Mouse (Mus musculus): Measurements from ENCODE around the gene Cnot10. TPM values are rescaled to one million over a fixed set of nuclear protein-coding genes. Genes with fewer than 3 reads are reported as not detected.

The Cnot10 gene
- total RNA-seq (2021) = 33.9 and 36.5 TPM in 2 replicates
- long read RNA-seq, experiment 1, transcript Cnot10-201 (20 exons, 2,853 nt) = major isoform, 28 of 45 reads
- long read RNA-seq, experiment 1, partial matches to known transcripts = 4 of 45 reads
- long read RNA-seq, experiment 1, other reads (novel, unspliced or antisense) = 12 of 45 reads
- long read RNA-seq, experiment 2, transcript Cnot10-201 (20 exons, 2,853 nt) = major isoform, 13 of 26 reads
- long read RNA-seq, experiment 2, partial matches to known transcripts = 1 of 26 reads
- long read RNA-seq, experiment 2, other reads (novel, unspliced or antisense) = 12 of 26 reads

- peak; percentile 99 for DNase-seq
These were observed at the start of gene Cnot10 for GRCm38 (mm10) chr9:114639839-114640646. Gene Cnot10, minus strand, starts transcription at chr9:114640184.

- DNase-seq = peak; percentile 74
These were observed 49.0 kb upstream of the Cnot10 start for GRCm38 (mm10) chr9:114688953-114689407.

GRCm38 (mm10) chr9:114688252-114688952 lies 48.4 kb upstream of the Cnot10 start, which contains the start of gene Dync1li1:
Gene Dync1li1, plus strand, starts transcription at chr9:114688790.
- DNase-seq = peak; percentile 100

GRCm38 (mm10) chr9:114687639-114688038 lies 47.7 kb upstream of the Cnot10 start:
- no peak for DNase-seq

- no peak for DNase-seq
These were observed 46.3 kb upstream of the Cnot10 start for GRCm38 (mm10) chr9:114686245-114686644.

- no peak for DNase-seq
These were observed 42.2 kb upstream of the Cnot10 start for GRCm38 (mm10) chr9:114682193-114682592.

- DNase-seq = no peak
These were observed 40.5 kb upstream of the Cnot10 start for GRCm38 (mm10) chr9:114680531-114680930.

- no peak for DNase-seq
These were observed 40.0 kb upstream of the Cnot10 start for GRCm38 (mm10) chr9:114679944-114680343.

GRCm38 (mm10) chr9:114678576-114678975 lies 38.6 kb upstream of the Cnot10 start:
- DNase-seq = no peak

GRCm38 (mm10) chr9:114673626-114674025 lies 33.6 kb upstream of the Cnot10 start:
- DNase-seq = no peak

- peak; percentile 9 for DNase-seq
These were observed 32.9 kb upstream of the Cnot10 start for GRCm38 (mm10) chr9:114672703-114673561.

GRCm38 (mm10) chr9:114671946-114672345 lies 32.0 kb upstream of the Cnot10 start:
- no peak for DNase-seq

GRCm38 (mm10) chr9:114669011-114669410 lies 29.0 kb upstream of the Cnot10 start:
- DNase-seq = no peak

- DNase-seq = no peak
These were observed 28.1 kb upstream of the Cnot10 start for GRCm38 (mm10) chr9:114668047-114668446.

- no peak for DNase-seq
These were observed 26.9 kb upstream of the Cnot10 start for GRCm38 (mm10) chr9:114666858-114667257.

GRCm38 (mm10) chr9:114663782-114664181 lies 23.8 kb upstream of the Cnot10 start:
- DNase-seq = no peak

- DNase-seq = no peak
These were observed 22.0 kb upstream of the Cnot10 start for GRCm38 (mm10) chr9:114661991-114662390.

GRCm38 (mm10) chr9:114660983-114661382 lies 21.0 kb upstream of the Cnot10 start:
- no peak for DNase-seq

- DNase-seq = no peak
These were observed 20.5 kb upstream of the Cnot10 start for GRCm38 (mm10) chr9:114660506-114660905.

GRCm38 (mm10) chr9:114656701-114657100 lies 16.7 kb upstream of the Cnot10 start:
- no peak for DNase-seq

- DNase-seq = no peak
These were observed 15.4 kb upstream of the Cnot10 start for GRCm38 (mm10) chr9:114655356-114655755.

All from adrenal gland, postnatal 14 days (tissue).